Mouse (Mus musculus) heart, embryonic 10.5 days (tissue): Measurements from ENCODE around the gene Gm6685. TPM values are rescaled to one million over a fixed set of nuclear protein-coding genes. Genes with fewer than 3 reads are reported as not detected.

Experiments
- polyA plus RNA-seq: library from polyadenylated mRNA; unstranded; fragments of >200 nt; fragmentation: Nextera tagmentation; extraction: Ambion mirVana; gene quantifications from 2 replicates; pipeline ENCODE4 v1.2.1, GENCODE M21; 2016

Gene Gm6685
- polyA plus RNA-seq, 1 experiment from 2014 or later = not detected

Other genes starting within 250 kb of the Gm6685 start
- 0.62 and 0.67 TPM in 2 replicates for gene Ccdc85a, start 244.5 kb upstream of the Gm6685 start, polyA plus RNA-seq